Mouse (Mus musculus): ENCODE data around the gene Arhgef17.
A peak's percentile ranks its signal among the peaks of the same experiment; 100 is the strongest.

The Arhgef17 gene

GRCm38 (mm10) chr7:100911246-100911770, 20.6 kb downstream of the Arhgef17 start:
- peak; percentile 65 for DNase-seq

DNA sequence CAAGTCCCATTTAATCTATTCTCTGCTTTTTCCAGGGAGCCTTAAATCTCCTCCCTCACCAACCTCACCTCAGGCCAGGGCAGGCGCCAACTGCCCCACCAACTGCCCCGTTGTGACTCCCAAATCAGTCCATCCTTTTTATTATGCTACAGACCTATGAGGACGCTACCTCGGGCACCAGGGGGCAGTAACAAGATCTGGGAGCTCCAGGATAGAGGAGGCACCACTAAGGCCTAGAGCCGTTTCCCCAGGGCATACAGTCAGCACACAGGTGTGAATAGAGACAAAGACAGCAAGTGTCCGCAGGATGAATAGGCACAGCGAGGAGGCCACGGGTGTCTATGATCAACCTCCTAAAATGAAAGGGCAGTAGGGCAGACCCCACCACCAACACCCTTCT, 23.3 kb downstream of the Arhgef17 start:
- peak; percentile 65 for DNase-seq

GRCm38 (mm10) chr7:100908061-100908460, 23.8 kb downstream of the Arhgef17 start:
- peak; percentile 32 for DNase-seq

- peak; percentile 89 for DNase-seq
Measured at GRCm38 (mm10) chr7:100907231-100907630, 24.7 kb downstream of the Arhgef17 start.

GRCm38 (mm10) chr7:100906029-100906789, 25.7 kb downstream of the Arhgef17 start:
- DNase-seq, result no peak

DNA sequence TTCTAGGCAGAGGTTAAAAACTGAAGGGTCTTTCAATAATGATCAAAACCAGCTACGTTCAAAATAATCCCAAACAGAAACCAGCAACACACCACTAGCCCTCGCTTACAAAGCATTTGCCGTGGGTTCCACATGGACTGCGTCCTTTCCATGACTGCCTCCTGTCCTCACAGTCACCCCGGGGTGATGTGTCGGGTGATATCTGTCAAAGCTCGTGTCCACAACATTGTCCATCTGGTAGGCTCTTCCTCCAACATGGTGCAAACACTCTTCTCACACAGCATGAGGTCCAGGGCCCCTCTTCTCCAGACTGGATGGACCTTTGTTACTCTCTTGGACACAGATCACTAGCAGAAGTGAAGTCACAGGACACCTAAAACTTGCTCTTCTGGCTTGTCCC, 26.9 kb downstream of the Arhgef17 start:
- DNase-seq, result no peak

DNA sequence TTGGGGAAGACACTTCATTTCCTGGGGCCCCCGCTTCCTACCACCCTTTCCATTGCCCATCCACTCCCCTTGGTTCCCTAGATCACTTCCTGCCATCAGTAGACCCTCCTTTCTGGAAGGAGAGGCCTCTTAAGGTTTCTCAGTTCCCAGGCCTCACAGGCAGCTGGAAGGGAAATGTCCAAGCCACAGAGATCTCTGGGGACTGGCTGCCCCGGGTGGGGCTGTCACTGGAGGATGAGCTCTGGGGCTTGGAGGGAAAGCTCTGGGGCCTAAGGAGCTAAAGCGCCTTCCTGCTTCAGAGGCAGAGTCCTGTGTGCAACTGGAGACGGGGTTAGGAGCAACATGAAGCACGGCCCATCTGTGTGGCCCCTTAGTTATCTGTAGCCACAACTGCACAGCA, 27.3 kb downstream of the Arhgef17 start:
- DNase-seq, result no peak

- no peak for DNase-seq
Measured at GRCm38 (mm10) chr7:100902451-100903137, 29.3 kb downstream of the Arhgef17 start.

- DNase-seq, result no peak
Measured at GRCm38 (mm10) chr7:100897828-100898227, 34.1 kb downstream of the Arhgef17 start.

DNA sequence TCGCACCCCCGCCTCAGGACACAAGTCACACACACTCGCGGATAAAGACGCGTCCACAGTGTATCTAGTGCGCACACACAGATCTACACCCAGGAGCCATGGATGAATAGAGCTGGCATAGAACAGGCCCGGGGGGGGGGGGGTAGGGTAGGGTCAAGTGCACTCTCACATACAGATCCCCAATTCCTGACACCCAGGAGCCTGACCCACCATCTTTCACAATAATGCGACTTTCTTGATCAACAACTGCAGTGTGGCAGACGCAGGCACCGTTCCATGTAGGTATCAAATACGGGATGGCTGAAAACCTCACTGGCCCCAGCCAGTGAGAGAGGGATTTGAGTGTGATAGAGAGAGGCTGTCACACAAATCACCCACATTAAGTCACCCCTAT, 37.1 kb downstream of the Arhgef17 start:
- no peak for DNase-seq

DNA sequence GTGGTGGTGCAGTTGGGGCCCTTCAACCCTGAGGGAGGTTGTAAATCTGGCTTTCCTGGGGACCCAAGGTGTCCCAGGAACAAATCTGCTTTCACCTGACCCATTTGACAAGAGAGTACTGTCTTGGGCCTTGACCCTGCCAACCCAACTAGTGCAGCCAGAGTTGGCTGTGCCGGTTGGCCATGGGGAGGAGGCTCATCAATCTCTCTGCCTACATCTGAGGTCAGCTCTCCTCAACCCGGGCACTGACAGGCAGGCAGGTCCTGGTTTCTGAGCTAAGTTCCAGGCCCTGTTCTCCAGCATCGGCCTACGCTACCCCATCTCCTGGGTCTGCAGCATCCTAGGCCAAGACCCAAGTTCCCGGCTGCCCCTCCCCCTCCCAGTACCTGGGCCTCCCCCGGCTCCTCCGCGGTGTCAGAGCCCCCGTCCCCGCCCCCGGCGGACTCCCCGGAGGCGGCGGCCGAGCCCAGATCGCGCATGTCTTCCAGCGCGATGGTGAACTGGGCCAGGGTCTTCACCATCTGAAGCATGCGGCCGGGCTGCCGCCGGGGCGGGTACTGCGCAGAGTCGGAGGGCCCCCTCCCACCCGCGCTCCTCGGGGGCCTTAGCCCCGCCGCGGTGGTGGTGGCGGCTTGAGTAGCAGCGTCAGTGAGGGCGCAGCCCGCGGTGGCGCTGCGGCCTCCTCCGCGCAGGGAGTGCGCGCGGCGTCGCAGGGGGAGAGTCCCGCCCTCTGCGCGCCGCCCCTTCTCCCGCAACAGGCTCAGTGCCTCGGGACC, 37.7 kb downstream of the Arhgef17 start:
- no peak for DNase-seq

DNA sequence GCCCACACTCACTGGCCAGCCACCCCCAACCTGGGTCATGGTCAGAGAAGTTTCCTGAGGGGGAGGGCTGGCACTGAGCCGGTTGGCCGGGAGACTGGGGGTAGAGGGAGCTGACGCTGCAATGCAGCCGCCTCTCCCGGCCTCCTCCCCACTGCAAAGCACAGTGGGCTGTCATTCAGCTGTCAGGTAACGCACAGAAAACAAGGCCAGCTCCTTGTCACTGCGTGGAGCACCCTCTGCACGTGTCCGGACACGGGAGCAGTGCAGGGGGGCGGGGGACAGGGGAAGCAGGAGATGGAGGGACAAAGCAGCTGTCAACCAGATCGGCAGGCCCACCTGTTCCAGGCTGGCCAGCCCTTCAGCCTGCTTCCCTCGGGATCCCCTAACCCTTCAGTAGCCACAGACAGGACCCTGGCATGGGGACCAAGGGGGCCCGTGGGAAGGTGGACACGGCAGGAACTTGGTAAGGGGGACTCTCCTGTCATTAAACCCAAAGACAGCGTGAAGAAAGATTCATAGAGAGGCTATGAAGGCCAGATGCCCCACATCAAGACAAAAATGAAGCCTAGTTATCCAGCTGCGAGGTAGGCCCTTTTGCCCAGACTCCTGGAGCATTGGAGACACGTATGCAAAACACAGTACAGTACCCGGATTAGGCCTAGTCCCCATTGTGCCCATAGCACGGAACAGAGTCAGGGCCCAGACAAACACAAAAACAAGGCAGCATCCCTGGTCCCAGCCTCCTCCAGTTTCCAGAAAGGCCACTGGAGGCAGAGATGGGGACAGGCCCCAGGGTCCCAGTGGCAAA, 38.5 kb downstream of the Arhgef17 start:
- DNase-seq, result no peak

GRCm38 (mm10) chr7:100886535-100886934, 45.4 kb downstream of the Arhgef17 start:
- DNase-seq, result peak; percentile 55

DNA sequence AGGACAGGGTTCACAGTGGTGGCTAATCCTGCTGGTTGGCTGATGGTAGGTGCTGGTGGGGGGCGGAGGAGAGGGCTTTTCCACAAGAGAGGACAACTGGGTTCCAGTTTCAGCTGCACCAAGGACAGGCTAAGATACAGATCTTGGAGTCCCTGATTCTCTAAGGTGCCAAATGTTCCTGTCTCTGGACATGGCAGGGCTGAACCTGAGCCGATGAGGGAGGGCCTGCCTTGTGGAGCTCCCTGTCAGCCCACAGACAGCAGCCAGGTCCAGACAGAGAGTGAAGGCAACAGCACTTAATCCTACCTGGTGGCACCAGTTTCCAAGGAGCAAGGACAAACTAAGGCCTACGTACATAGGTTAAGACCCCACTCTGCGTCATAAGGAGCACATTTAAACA, 47.4 kb downstream of the Arhgef17 start:
- DNase-seq, result no peak

DNA sequence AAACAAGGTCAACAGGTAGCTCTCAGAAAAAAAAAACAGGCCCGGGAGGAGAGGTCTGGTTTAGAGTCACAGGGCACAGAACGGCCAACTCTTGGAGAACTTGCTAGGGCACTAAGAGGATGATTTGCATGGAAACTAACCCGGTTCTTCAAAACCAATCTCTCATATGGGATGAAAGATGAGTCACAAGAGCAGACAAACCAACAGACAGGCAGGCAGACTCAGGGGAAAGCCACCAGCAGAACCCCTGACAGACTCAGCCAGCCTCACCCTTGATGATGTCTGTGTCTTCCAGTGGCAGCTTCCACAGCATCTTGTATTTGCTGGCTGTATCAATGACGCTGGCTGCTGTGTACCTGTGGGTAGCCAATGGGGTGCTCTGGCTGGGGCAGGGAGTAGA, 50.0 kb downstream of the Arhgef17 start:
- no peak for DNase-seq

GRCm38 (mm10) chr7:100881531-100881930, 50.4 kb downstream of the Arhgef17 start:
- DNase-seq, result no peak

GRCm38 (mm10) chr7:100879595-100879994, 52.3 kb downstream of the Arhgef17 start:
- peak; percentile 67 for DNase-seq

- no peak for DNase-seq
Measured at GRCm38 (mm10) chr7:100876771-100877170, 55.1 kb downstream of the Arhgef17 start.

GRCm38 (mm10) chr7:100876293-100876692, 55.6 kb downstream of the Arhgef17 start:
- no peak for DNase-seq

GRCm38 (mm10) chr7:100875822-100876221, 56.1 kb downstream of the Arhgef17 start:
- no peak for DNase-seq

GRCm38 (mm10) chr7:100873197-100873596, 58.7 kb downstream of the Arhgef17 start:
- no peak for DNase-seq

DNA sequence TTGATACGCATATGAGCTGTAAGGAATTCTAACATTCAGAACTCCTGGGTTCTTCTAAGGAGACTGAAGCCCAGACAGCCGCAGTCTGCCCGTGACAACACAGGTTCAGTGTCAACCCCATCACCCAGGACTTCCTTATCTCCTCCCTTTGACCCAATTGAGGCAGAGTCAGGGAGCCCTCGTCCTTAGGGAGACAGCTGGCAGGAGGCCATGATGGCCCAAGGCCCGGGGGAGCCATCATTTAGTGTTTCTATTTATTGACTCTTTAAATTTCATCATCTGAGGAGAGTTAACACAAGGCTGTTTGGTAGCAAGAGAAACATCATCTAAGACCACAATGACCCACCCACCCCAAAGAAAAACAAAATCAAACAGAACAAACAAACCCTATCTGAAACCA, 60.0 kb downstream of the Arhgef17 start:
- peak; percentile 48 for DNase-seq

DNA sequence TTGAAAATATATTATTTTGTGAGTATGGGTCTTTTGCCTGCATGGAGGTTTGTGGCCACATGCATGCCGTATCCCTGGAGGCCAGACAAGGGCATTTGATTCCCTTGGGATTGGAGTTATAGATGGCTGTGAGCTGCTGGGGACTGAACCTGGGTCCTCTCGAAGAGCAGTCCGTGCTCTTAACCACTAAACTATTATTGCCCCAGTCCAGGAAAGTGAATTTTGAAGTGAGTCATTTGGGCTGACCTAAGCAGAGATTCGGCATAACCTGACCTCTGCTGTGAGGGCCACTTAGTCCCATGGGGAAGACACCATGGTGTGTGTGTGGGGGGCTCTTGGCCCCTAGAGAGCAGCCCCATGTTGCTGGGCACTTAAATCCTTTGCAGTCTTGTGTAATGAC, 60.6 kb downstream of the Arhgef17 start:
- no peak for DNase-seq
